Mouse (Mus musculus) intestine, embryonic 16.5 days (tissue): Measurements from ENCODE around the gene Slc9a5. TPM values are rescaled to one million over a fixed set of nuclear protein-coding genes. Genes with fewer than 3 reads are reported as not detected.

Source experiments
- ATAC-seq: fragments of 200-750 bp; cut with Nextera tagmentation; 2 replicates; pipeline ENCODE4 v1.8.0; 2017; ENCODE audit warnings: moderate TSS enrichment, moderate library complexity
- H3K27ac ChIP-seq: fragments of 300-500 bp; sonication (generic); 2 replicates; pipeline ENCODE4 v1.5.1; 2014; ENCODE audit warnings: mild to moderate bottlenecking, low read length
- H3K27me3 ChIP-seq: fragments of 300-500 bp; sonication (generic); replicated peaks from 2 replicates; pipeline ENCODE4 v1.6.1; 2014; ENCODE audit warnings: low read length, control low read depth, mixed read lengths; ENCODE audit not compliant: control insufficient read depth, insufficient read depth
- H3K36me3 ChIP-seq: fragments of 300-500 bp; sonication (generic); 2 replicates; pipeline ENCODE4 v1.6.1; 2014; ENCODE audit warnings: low read length, control low read depth; ENCODE audit not compliant: control insufficient read depth, insufficient read depth
- H3K4me1 ChIP-seq: fragments of 300-500 bp; sonication (generic); 2 replicates; pipeline ENCODE4 v1.6.1; 2014; ENCODE audit warnings: low read length, control low read depth, mixed read lengths; ENCODE audit not compliant: control insufficient read depth, insufficient read depth
- H3K4me2 ChIP-seq: fragments of 300-500 bp; sonication (generic); 2 replicates; pipeline ENCODE4 v1.6.1; 2014; ENCODE audit warnings: low read depth, low read length, control low read depth
- H3K4me3 ChIP-seq: fragments of 300-500 bp; sonication (generic); 2 replicates; pipeline ENCODE4 v1.5.1; 2014; ENCODE audit warnings: mild to moderate bottlenecking, low read length
- H3K9ac ChIP-seq: fragments of 300-500 bp; sonication (generic); 2 replicates; pipeline ENCODE4 v1.6.1; 2014; ENCODE audit warnings: low read depth, low read length
- H3K9me3 ChIP-seq: fragments of 300-500 bp; sonication (generic); 2 replicates; pipeline ENCODE4 v1.6.1; 2016; ENCODE audit warnings: low read length, control low read depth; ENCODE audit not compliant: control insufficient read depth
- WGBS: fragments of 180-500 bp; shearing (Covaris S2); extraction: QIAGEN DNeasy Blood & Tissue Kit; methylation state at CpG from one replicate; pipeline ENCODE4 v1.1.7; 2014; 5-methylcytosine and 5-hydroxymethylcytosine counted together
- polyA plus RNA-seq: library from polyadenylated mRNA; unstranded; fragments of >200 nt; fragmentation: Nextera tagmentation; extraction: Ambion mirVana; gene quantifications from 2 replicates; pipeline ENCODE4 v1.2.1, GENCODE M21; 2015

Slc9a5 gene
- polyA plus RNA-seq: 0.93 and 1.1 TPM in 2 replicates

- under 1% methylated on average over 34 of the region's 34 CpGs for WGBS
- Histone ChIP-seq H3K27ac (peak within 1 kb of the TSS; percentile 84), H3K36me3 (no peaks in the 10 kb centered on the region), H3K4me2 (peak within 1 kb of the TSS; percentile 97), H3K4me1 (peaks cover 37% of the 10 kb centered on the region), H3K9me3 (no peaks in the 10 kb centered on the region), H3K4me3 (peak within 1 kb of the TSS; percentile 72), H3K9ac (peak within 1 kb of the TSS; percentile 80), H3K27me3 (peaks cover 12% of the 10 kb centered on the region; the same call in 1 of the 2 replicates)
- ATAC-seq: no peak
Observed at GRCm38 (mm10) chr8:105348450-105349095, at the start of gene Slc9a5. TSS of gene Slc9a5 (plus strand) at chr8:105348843.

- peaks cover 15% of the 10 kb centered on the region for H3K36me3 ChIP-seq
- ATAC-seq: peak; percentile 25; the same call in 1 of the 2 replicates
- no peaks in the 10 kb centered on the region for H3K9me3 ChIP-seq
- peaks cover 28% of the 10 kb centered on the region for H3K4me1 ChIP-seq
- no peak overlapping the region for H3K4me2 ChIP-seq
- no peak overlapping the region for H3K9ac ChIP-seq
- 89% methylated on average over 8 of the region's 8 CpGs for WGBS
- H3K4me3 ChIP-seq: no peak overlapping the region
- no peak overlapping the region for H3K27ac ChIP-seq
- no peaks in the 10 kb centered on the region for H3K27me3 ChIP-seq
Observed at GRCm38 (mm10) chr8:105299962-105300361, 48.7 kb upstream of the Slc9a5 start.

- no peak overlapping the region for H3K4me2 ChIP-seq
- H3K9ac ChIP-seq: no peak overlapping the region
- H3K36me3 ChIP-seq: peaks cover 20% of the 10 kb centered on the region
- no peaks in the 10 kb centered on the region for H3K27me3 ChIP-seq
- H3K4me3 ChIP-seq: no peak overlapping the region
- H3K9me3 ChIP-seq: no peaks in the 10 kb centered on the region
- H3K27ac ChIP-seq: no peak overlapping the region
- peaks cover 26% of the 10 kb centered on the region for H3K4me1 ChIP-seq
- no peak for ATAC-seq
- 82% methylated on average over 8 of the region's 8 CpGs for WGBS
Observed at GRCm38 (mm10) chr8:105303396-105303795, 45.2 kb upstream of the Slc9a5 start.

GRCm38 (mm10) chr8:105303874-105304273, 44.8 kb upstream of the Slc9a5 start:
- WGBS: 74% methylated on average over 9 of the region's 9 CpGs
- H3K4me1 ChIP-seq: peaks cover 21% of the 10 kb centered on the region
- no peaks in the 10 kb centered on the region for H3K27me3 ChIP-seq
- no peak overlapping the region for H3K4me3 ChIP-seq
- no peaks in the 10 kb centered on the region for H3K9me3 ChIP-seq
- peaks cover 20% of the 10 kb centered on the region for H3K36me3 ChIP-seq
- H3K9ac ChIP-seq: no peak overlapping the region
- H3K4me2 ChIP-seq: no peak overlapping the region
- ATAC-seq: no peak
- H3K27ac ChIP-seq: no peak overlapping the region

GRCm38 (mm10) chr8:105304325-105305210, 44.1 kb upstream of the Slc9a5 start:
- Histone ChIP-seq H3K4me3 (no peak overlapping the region), H3K9me3 (no peaks in the 10 kb centered on the region), H3K4me1 (peaks cover 19% of the 10 kb centered on the region), H3K9ac (peak overlapping the region; percentile 33), H3K27ac (peak overlapping the region; percentile 84), H3K36me3 (peaks cover 23% of the 10 kb centered on the region), H3K27me3 (no peaks in the 10 kb centered on the region), H3K4me2 (peak overlapping the region; percentile 10; the same call in 1 of the 2 replicates)
- peak; percentile 1; the same call in 1 of the 2 replicates for ATAC-seq
- 49% methylated on average over 9 of the region's 9 CpGs for WGBS

- Histone ChIP-seq H3K27me3 (no peaks in the 10 kb centered on the region), H3K4me3 (peak within 1 kb of the TSS; percentile 53), H3K36me3 (peaks cover 20% of the 10 kb centered on the region), H3K27ac (peak within 1 kb of the TSS; percentile 84), H3K9ac (peak within 1 kb of the TSS; percentile 65), H3K4me2 (peak within 1 kb of the TSS; percentile 63), H3K4me1 (peaks cover 15% of the 10 kb centered on the region), H3K9me3 (no peaks in the 10 kb centered on the region)
- 4% methylated on average over 30 of the region's 30 CpGs for WGBS
- peak; percentile 97 for ATAC-seq
Observed at GRCm38 (mm10) chr8:105305211-105306145, 43.2 kb upstream of the Slc9a5 start, which contains the start of gene Elmo3. TSS of gene Elmo3 (plus strand) at chr8:105305601.

- Histone ChIP-seq H3K9ac (peak overlapping the region; percentile 65), H3K4me2 (peak overlapping the region; percentile 63), H3K27me3 (no peaks in the 10 kb centered on the region), H3K9me3 (no peaks in the 10 kb centered on the region), H3K4me1 (peaks cover 15% of the 10 kb centered on the region), H3K36me3 (peaks cover 15% of the 10 kb centered on the region), H3K4me3 (peak overlapping the region; percentile 53), H3K27ac (peak overlapping the region; percentile 35; the same call in 1 of the 2 replicates)
- 39% methylated on average over 5 of the region's 5 CpGs for WGBS
- ATAC-seq: 0 out of 2 replicates have a peak, but pooled peaks have one; percentile 4
Observed at GRCm38 (mm10) chr8:105306146-105306691, 42.4 kb upstream of the Slc9a5 start.

GRCm38 (mm10) chr8:105307670-105308069, 41.0 kb upstream of the Slc9a5 start:
- H3K9me3 ChIP-seq: no peaks in the 10 kb centered on the region
- peaks cover 9% of the 10 kb centered on the region; the same call in 1 of the 2 replicates for H3K36me3 ChIP-seq
- 94% methylated on average over 13 of the region's 13 CpGs for WGBS
- no peak overlapping the region for H3K9ac ChIP-seq
- H3K4me2 ChIP-seq: no peak overlapping the region
- H3K4me1 ChIP-seq: peaks cover 15% of the 10 kb centered on the region
- H3K27ac ChIP-seq: no peak overlapping the region
- no peak overlapping the region for H3K4me3 ChIP-seq
- H3K27me3 ChIP-seq: no peaks in the 10 kb centered on the region
- no peak for ATAC-seq
